Mouse (Mus musculus) embryonic stem cell, embryonic (primary cell): ENCODE results near the gene Chd4.

Experiments
- CTCF ChIA-PET, 4 experiments: fragments of 300-600 bp in 2 of 4; fragments of 350-600 bp in 2 of 4; sonication (Branson Sonifier 250); formaldehyde crosslinking; loops; one replicate each; lab custom pipeline; 2022; ENCODE audit warnings: inconsistent platforms in 2 of 4; lab: Charles Lee
- POLR2A ChIA-PET, 4 experiments: fragments of 300-600 bp in 2 of 4; fragments of 350-600 bp in 2 of 4; sonication (Branson Sonifier 250); formaldehyde crosslinking; loops; one replicate each; lab custom pipeline; 2022; ENCODE audit warnings: antibody characterized with exemption in 4 of 4, inconsistent platforms in 1 of 4; lab: Charles Lee

The Chd4 gene

GRCm38 (mm10) chr6:125166861-125167650, 71.3 kb downstream of the Chd4 start:
- POLR2A ChIA-PET, result interaction anchor here (0.5 to 21.4 kb wide), 38 partner anchors 8 to 426 kb away, joined by 3 to 499 read pairs (median 20); partner anchors contain the start of genes Mrpl51 (in 3 of the 4), Ncapd2 (in 3 of the 4), Cdca3 (in 2 of the 4) and Grcc10 (in 2 of the 4)
- CTCF ChIA-PET, result interaction anchor here in 2 of 4 experiments (0.6 to 1.9 kb wide), 4 partner anchors 8 to 104 kb away, joined by 4 to 5 read pairs (median 4); no protein-coding TSS in a partner anchor

- CTCF ChIA-PET, result interaction anchor here in 1 of 4 experiments (0.6 kb wide), 1 partner anchor 38 kb away, joined by 6 read pairs; no protein-coding TSS in a partner anchor
- POLR2A ChIA-PET, result interaction anchor here in 3 of 4 experiments (0.6 to 21.4 kb wide), 17 partner anchors 7 to 427 kb away, joined by 3 to 499 read pairs (median 7); partner anchors contain the start of genes Mrpl51 (in 3 of the 3), Ncapd2 (in 3 of the 3), Nop2 (in 2 of the 3) and Grcc10 (in 1 of the 3)
These were observed 72.3 kb downstream of the Chd4 start for GRCm38 (mm10) chr6:125168086-125168485.

- ChIA-PET CTCF (interaction anchor here in 3 of 4 experiments (0.6 to 2.3 kb wide), 7 partner anchors 8 to 509 kb away, joined by 3 to 15 read pairs (median 4); no protein-coding TSS in a partner anchor), POLR2A (interaction anchor here (0.6 to 21.4 kb wide), 44 partner anchors 9 to 515 kb away, joined by 3 to 499 read pairs (median 6); partner anchors contain the start of genes Mrpl51 (in 3 of the 4), Ncapd2 (in 3 of the 4), Mlf2 (in 2 of the 4) and Nop2 (in 2 of the 4))
These were observed 74.4 kb downstream of the Chd4 start for GRCm38 (mm10) chr6:125170194-125170593.

- POLR2A ChIA-PET, result interaction anchor here in 3 of 4 experiments (0.7 to 18.5 kb wide), 15 partner anchors 8 to 431 kb away, joined by 3 to 495 read pairs (median 12); partner anchors contain the start of genes Gapdh (in 2 of the 3), Mrpl51 (in 2 of the 3), Ncapd2 (in 2 of the 3) and Grcc10 (in 1 of the 3)
- CTCF ChIA-PET, result no interaction called here
These were observed 76.7 kb downstream of the Chd4 start for GRCm38 (mm10) chr6:125172474-125172873.

- ChIA-PET CTCF (interaction anchor here in 2 of 4 experiments (0.6 to 1.0 kb wide), 2 partner anchors 9 to 11 kb away, joined by 3 read pairs; no protein-coding TSS in a partner anchor), POLR2A (interaction anchor here (0.7 to 18.5 kb wide), 22 partner anchors 8 to 432 kb away, joined by 3 to 495 read pairs (median 6); partner anchors contain the start of genes Mrpl51 (in 3 of the 4), Ncapd2 (in 3 of the 4), Gapdh (in 2 of the 4) and Grcc10 (in 1 of the 4))
These were observed 77.5 kb downstream of the Chd4 start for GRCm38 (mm10) chr6:125173256-125173655.

GRCm38 (mm10) chr6:125175469-125175868, 79.7 kb downstream of the Chd4 start:
- CTCF ChIA-PET, result interaction anchor here (0.5 to 1.4 kb wide), 9 partner anchors 10 to 473 kb away, joined by 3 to 9 read pairs (median 4); partner anchors contain the start of gene Usp5 (in 1 of the 4)
- POLR2A ChIA-PET, result interaction anchor here (0.6 to 18.5 kb wide), 52 partner anchors 8 to 512 kb away, joined by 3 to 495 read pairs (median 4); partner anchors contain the start of genes Gapdh (in 3 of the 4), Mrpl51 (in 3 of the 4), Ncapd2 (in 3 of the 4) and Grcc10 (in 2 of the 4)

GRCm38 (mm10) chr6:125179601-125180000, 83.8 kb downstream of the Chd4 start:
- CTCF ChIA-PET, result no interaction called here

More at GRCm38 (mm10) chr6:125179601-125180000, 83.8 kb downstream of the Chd4 start:
- POLR2A ChIA-PET, result interaction anchor here in 3 of 4 experiments (0.6 to 18.5 kb wide), 22 partner anchors 9 to 435 kb away, joined by 3 to 495 read pairs (median 6); partner anchors contain the start of genes Mrpl51 (in 2 of the 3), Ncapd2 (in 2 of the 3) and Gapdh (in 1 of the 3)
